Mouse (Mus musculus) layer of hippocampus, postnatal 36 days (tissue): ENCODE results near the gene Scgb2b26. TPM values are rescaled to one million over a fixed set of nuclear protein-coding genes. Genes with fewer than 3 reads are reported as not detected.
"Not testable (repeated sequence)": the region's sequence is repeated elsewhere in the genome, so short reads cannot be mapped to it uniquely, and the experiment has no call there.

Source experiments
- DNase-seq, 2 experiments: peaks; one replicate each; pipeline ENCODE4 v3.0.0; 2022
- total RNA-seq, 2 experiments: library from RNA; stranded (reverse); gene quantifications; 2 replicates each; pipeline ENCODE4 v1.2.3; 2021

Scgb2b26 gene
- not detected for total RNA-seq

- DNase-seq, result no peak
These were observed at the start of gene Scgb2b26 for GRCm38 (mm10) chr7:33944940-33945339. Gene Scgb2b26, minus strand, starts transcription at chr7:33945040.

- not testable (repeated sequence) for DNase-seq
These were observed 37.4 kb upstream of the Scgb2b26 start for GRCm38 (mm10) chr7:33982281-33982680.

GRCm38 (mm10) chr7:33902982-33903381 lies 41.9 kb downstream of the Scgb2b26 start:
- DNase-seq, result no peak

- DNase-seq, result no peak
These were observed 44.0 kb downstream of the Scgb2b26 start for GRCm38 (mm10) chr7:33900803-33901202.

GRCm38 (mm10) chr7:33900007-33900406 lies 44.8 kb downstream of the Scgb2b26 start:
- no peak for DNase-seq

Other genes with a start within 250 kb of the Scgb2b26 start
- not detected for gene Scgb2b24, start 205.7 kb downstream of the Scgb2b26 start, total RNA-seq
- not detected for gene Scgb1b24, start 201.2 kb downstream of the Scgb2b26 start, total RNA-seq
- not detected for gene Scgb2b27, start 68.9 kb upstream of the Scgb2b26 start, total RNA-seq
- not detected for gene Scgb1b27, start 76.4 kb upstream of the Scgb2b26 start, total RNA-seq
- gene Scgb1b30, start 150.4 kb upstream of the Scgb2b26 start, total RNA-seq, result not detected
- 10 to 100 TPM; 10.2 to 13.6 TPM for gene Wtip, start 188.2 kb upstream of the Scgb2b26 start, total RNA-seq
- gene Uba2, start 224.6 kb upstream of the Scgb2b26 start, total RNA-seq, result 10 to 100 TPM; 88.9 to 90.0 TPM